Mouse (Mus musculus) olfactory bulb, adult 2 months (tissue): Measurements from ENCODE around the gene Cyp1a2.

Source experiments
- CTCF ChIP-seq: fragments of 200-500 bp; IDR thresholded peaks from 2 replicates; pipeline ENCODE4 v1.5.1; 2012; ENCODE audit warnings: low read depth, mild to moderate bottlenecking, low read length, moderate library complexity; ENCODE audit not compliant: insufficient read depth
- POLR2A ChIP-seq: fragments of 200-500 bp; IDR thresholded peaks from 2 replicates; pipeline ENCODE4 v1.6.1; 2012; ENCODE audit warnings: mild to moderate bottlenecking, low read depth, low read length, moderate library complexity; ENCODE audit not compliant: insufficient read depth

DNA sequence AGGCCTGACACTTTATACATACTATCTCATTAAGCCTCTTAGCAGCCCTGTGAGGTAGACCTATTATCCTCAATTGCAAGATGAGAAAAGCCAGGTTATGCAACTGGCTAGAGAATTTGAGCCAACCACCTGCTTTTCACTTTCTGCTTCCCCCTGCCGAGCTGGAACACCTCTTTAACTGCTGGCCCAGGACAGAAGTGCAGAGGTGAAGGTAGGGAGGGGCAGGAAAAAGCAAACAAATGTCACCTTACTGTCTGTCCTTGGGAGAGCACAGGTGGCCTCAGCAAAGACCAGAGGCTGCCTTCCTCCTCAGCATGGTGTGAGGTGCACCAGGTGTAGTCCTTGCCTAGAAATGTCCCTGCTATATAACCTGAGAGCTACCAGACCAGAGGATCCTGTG is 15.2 kb downstream of the Cyp1a2 start:
- TF ChIP-seq POLR2A (no peak), CTCF (no peak)
